Mouse (Mus musculus) layer of hippocampus, adult 2 months (tissue): ENCODE measurements around the gene Jak2. TPM values are rescaled to one million over a fixed set of nuclear protein-coding genes. Genes with fewer than 3 reads are reported as not detected.

Source experiments
- DNase-seq, 2 experiments: peaks; one replicate each; pipeline ENCODE4 v3.0.0; 2022; ENCODE audit warnings: low spot score in 2 of 2
- H3K27ac ChIP-seq: fragments of 200-600 bp; 2 replicates; pipeline ENCODE4 v1.8.1; 2022
- H3K4me3 ChIP-seq: fragments of 200-600 bp; 2 replicates; pipeline ENCODE4 v1.8.1; 2022; ENCODE audit warnings: mild to moderate bottlenecking
- CTCF ChIP-seq: fragments of 200-600 bp; conservative IDR thresholded peaks from 2 replicates; pipeline ENCODE4 v1.8.1; 2022; ENCODE audit warnings: antibody characterized with exemption, mild to moderate bottlenecking, moderate library complexity
- total RNA-seq, 2 experiments: library from RNA; stranded (reverse); gene quantifications; 2 replicates each; pipeline ENCODE4 v1.2.3; 2021

Gene Jak2
- total RNA-seq, 2 experiments from 2014 or later, result 27.1 to 28.1 TPM

- H3K4me3 ChIP-seq, result no peak overlapping the region
- no peak for TF ChIP-seq CTCF
- no peak overlapping the region for H3K27ac ChIP-seq
- DNase-seq, result no peak
These were observed 40.9 kb downstream of the Jak2 start for GRCm38 (mm10) chr19:29292546-29292945.

GRCm38 (mm10) chr19:29294756-29295155 is 43.1 kb downstream of the Jak2 start:
- Histone ChIP-seq H3K4me3 (no peak overlapping the region), H3K27ac (no peak overlapping the region)
- TF ChIP-seq CTCF, result no peak
- no peak for DNase-seq

- no peak for DNase-seq
- no peak for TF ChIP-seq CTCF
- Histone ChIP-seq H3K27ac (no peak overlapping the region), H3K4me3 (no peak overlapping the region)
These were observed 44.5 kb downstream of the Jak2 start for GRCm38 (mm10) chr19:29296166-29296565.

GRCm38 (mm10) chr19:29297366-29297765 is 45.7 kb downstream of the Jak2 start:
- Histone ChIP-seq H3K27ac (no peak overlapping the region), H3K4me3 (no peak overlapping the region)
- DNase-seq, result no peak
- no peak for TF ChIP-seq CTCF

- no peak for DNase-seq
- Histone ChIP-seq H3K27ac (no peak overlapping the region), H3K4me3 (no peak overlapping the region)
- no peak for TF ChIP-seq CTCF
These were observed 49.3 kb downstream of the Jak2 start for GRCm38 (mm10) chr19:29300919-29301318.

GRCm38 (mm10) chr19:29302119-29302518 is 50.5 kb downstream of the Jak2 start:
- TF ChIP-seq CTCF, result no peak
- Histone ChIP-seq H3K4me3 (no peak overlapping the region), H3K27ac (no peak overlapping the region)
- no peak for DNase-seq

GRCm38 (mm10) chr19:29308832-29309231 is 57.2 kb downstream of the Jak2 start:
- peak; percentile 57 for TF ChIP-seq CTCF
- no peak for DNase-seq
- no peak overlapping the region for H3K4me3 ChIP-seq

GRCm38 (mm10) chr19:29311791-29312190 is 60.2 kb downstream of the Jak2 start:
- H3K27ac ChIP-seq, result peak overlapping the region; percentile 36
- no peak for TF ChIP-seq CTCF
- DNase-seq, result peak in 1 of 2 experiments; percentile 54
- no peak overlapping the region for H3K4me3 ChIP-seq

More at GRCm38 (mm10) chr19:29308832-29309231, 57.2 kb downstream of the Jak2 start:
- no peak overlapping the region for H3K27ac ChIP-seq

GRCm38 (mm10) chr19:29312661-29313060 is 61.0 kb downstream of the Jak2 start:
- Histone ChIP-seq H3K4me3 (no peak overlapping the region), H3K27ac (peak overlapping the region; percentile 36; the same call in 1 of the 2 replicates)
- DNase-seq, result no peak
- no peak for TF ChIP-seq CTCF

GRCm38 (mm10) chr19:29323416-29324049 is 71.9 kb downstream of the Jak2 start:
- Histone ChIP-seq H3K4me3 (no peak overlapping the region), H3K27ac (no peak overlapping the region)
- TF ChIP-seq CTCF, result no peak
- DNase-seq, result no peak

- H3K4me3 ChIP-seq, result peak within 1 kb of the TSS; percentile 50
- DNase-seq, result peak in 1 of 2 experiments; percentile 31
- no peak for TF ChIP-seq CTCF
- no peak within 1 kb of the TSS for H3K27ac ChIP-seq
These were observed 73.6 kb downstream of the Jak2 start, which contains the start of gene Insl6 for GRCm38 (mm10) chr19:29325053-29325851. Insl6 (minus strand) TSS chr19:29325356.

GRCm38 (mm10) chr19:29325852-29326180 is 74.2 kb downstream of the Jak2 start:
- no peak for DNase-seq
- Histone ChIP-seq H3K4me3 (no peak overlapping the region; the same call in 1 of the 2 replicates), H3K27ac (no peak overlapping the region)
- no peak for TF ChIP-seq CTCF

GRCm38 (mm10) chr19:29326396-29326795 is 74.8 kb downstream of the Jak2 start:
- H3K27ac ChIP-seq, result no peak overlapping the region
- H3K4me3 ChIP-seq, result no peak overlapping the region
- no peak for TF ChIP-seq CTCF
- DNase-seq, result no peak
